Mouse (Mus musculus): ENCODE results near the gene Olfr464.
"Not testable (repeated sequence)": the region's sequence is repeated elsewhere in the genome, so short reads cannot be mapped to it uniquely, and the experiment has no call there.

Olfr464 gene

GRCm38 (mm10) chr11:87920966-87921365, at the start of gene Olfr464:
Olfr464 (minus strand) TSS chr11:87920967.
- DNase-seq = no peak

GRCm38 (mm10) chr11:87968356-87969122, 47.8 kb upstream of the Olfr464 start:
- DNase-seq = no peak

- peak; percentile 84 for DNase-seq
These were observed 47.0 kb upstream of the Olfr464 start for GRCm38 (mm10) chr11:87967692-87968289.

- no peak for DNase-seq
These were observed 45.4 kb upstream of the Olfr464 start for GRCm38 (mm10) chr11:87966214-87966613.

- DNase-seq = no peak
These were observed 44.5 kb upstream of the Olfr464 start for GRCm38 (mm10) chr11:87965293-87965692.

GRCm38 (mm10) chr11:87957066-87957465, 36.3 kb upstream of the Olfr464 start:
- no peak for DNase-seq

- no peak for DNase-seq
These were observed 34.4 kb upstream of the Olfr464 start for GRCm38 (mm10) chr11:87955144-87955543.

- DNase-seq = no peak
These were observed 29.2 kb upstream of the Olfr464 start for GRCm38 (mm10) chr11:87949990-87950389.

- no peak for DNase-seq
These were observed 14.7 kb upstream of the Olfr464 start for GRCm38 (mm10) chr11:87935467-87935866.

- DNase-seq = no peak
These were observed 13.0 kb upstream of the Olfr464 start for GRCm38 (mm10) chr11:87933731-87934130.

GRCm38 (mm10) chr11:87930348-87930747, 9.6 kb upstream of the Olfr464 start:
- no peak for DNase-seq

- DNase-seq = peak; percentile 54
These were observed 466 bp downstream of the Olfr464 start for GRCm38 (mm10) chr11:87920301-87920700.

GRCm38 (mm10) chr11:87916005-87916404, 4.8 kb downstream of the Olfr464 start:
- DNase-seq = no peak

GRCm38 (mm10) chr11:87904331-87904730, 16.4 kb downstream of the Olfr464 start:
- DNase-seq = no peak

- DNase-seq = no peak
These were observed 23.5 kb downstream of the Olfr464 start, which contains the start of gene Olfr463 for GRCm38 (mm10) chr11:87897287-87897686. Olfr463 (minus strand) TSS chr11:87897387.

- no peak for DNase-seq
These were observed 28.6 kb downstream of the Olfr464 start, which contains the start of gene Olfr462 for GRCm38 (mm10) chr11:87892168-87892567. Olfr462 (minus strand) TSS chr11:87892268.

GRCm38 (mm10) chr11:87884856-87885255, 35.9 kb downstream of the Olfr464 start:
- DNase-seq = no peak

- DNase-seq = no peak
These were observed 37.3 kb downstream of the Olfr464 start for GRCm38 (mm10) chr11:87883493-87883892.

- no peak for DNase-seq
These were observed 39.1 kb downstream of the Olfr464 start for GRCm38 (mm10) chr11:87881714-87882113.

- DNase-seq = no peak
These were observed 40.9 kb downstream of the Olfr464 start for GRCm38 (mm10) chr11:87879826-87880225.

- no peak for DNase-seq
These were observed 45.3 kb downstream of the Olfr464 start, which contains the start of gene Epx for GRCm38 (mm10) chr11:87875436-87875835. Epx (minus strand) TSS chr11:87875536.

GRCm38 (mm10) chr11:87871766-87872165, 49.0 kb downstream of the Olfr464 start:
- no peak for DNase-seq

- no peak for DNase-seq
These were observed 50.7 kb downstream of the Olfr464 start for GRCm38 (mm10) chr11:87870096-87870495.

GRCm38 (mm10) chr11:87866891-87867290, 53.9 kb downstream of the Olfr464 start:
- DNase-seq = not testable (repeated sequence)

Measured in right cerebral cortex, adult 18-20 months (tissue).